Mouse (Mus musculus) lung, postnatal 0 days (tissue): Measurements from ENCODE around the gene Leo1. TPM values are rescaled to one million over a fixed set of nuclear protein-coding genes. Genes with fewer than 3 reads are reported as not detected.
A peak's percentile ranks its signal among the peaks of the same experiment; 100 is the strongest.

Source experiments
- ATAC-seq: fragments of 200-750 bp; cut with Nextera tagmentation; 2 replicates; pipeline ENCODE4 v1.8.0; 2017; ENCODE audit warnings: moderate library complexity
- DNase-seq: peaks from one replicate; pipeline ENCODE4 v3.0.0-alpha.2; 2016; ENCODE audit warnings: low spot score
- H3K27ac ChIP-seq: fragments of 300-500 bp; sonication (generic); 2 replicates; pipeline ENCODE4 v1.5.1; 2014; ENCODE audit warnings: antibody characterized with exemption, mild to moderate bottlenecking, low read length, mixed read lengths
- H3K27me3 ChIP-seq: fragments of 300-500 bp; sonication (generic); replicated peaks from 2 replicates; pipeline ENCODE4 v1.6.1; 2014; ENCODE audit warnings: low read length, mixed read lengths; ENCODE audit not compliant: insufficient read depth
- H3K36me3 ChIP-seq: fragments of 300-500 bp; sonication (generic); 2 replicates; pipeline ENCODE4 v1.6.1; 2014; ENCODE audit warnings: low read length, mixed read lengths; ENCODE audit not compliant: insufficient read depth
- H3K4me1 ChIP-seq: fragments of 300-500 bp; sonication (generic); 2 replicates; pipeline ENCODE4 v1.6.1; 2014; ENCODE audit warnings: antibody characterized with exemption, low read depth, low read length, mixed read lengths; ENCODE audit not compliant: insufficient read depth
- H3K4me2 ChIP-seq: fragments of 300-500 bp; sonication (generic); replicated peaks from 2 replicates; pipeline ENCODE4 v1.6.1; 2014; ENCODE audit warnings: low read depth, mild to moderate bottlenecking, low read length, moderate library complexity, mixed read lengths
- H3K4me3 ChIP-seq: fragments of 300-500 bp; sonication (generic); 2 replicates; pipeline ENCODE4 v1.5.1; 2014; ENCODE audit warnings: low read depth, low read length
- H3K9ac ChIP-seq: fragments of 300-500 bp; sonication (generic); replicated peaks from 2 replicates; pipeline ENCODE4 v1.6.1; 2014; ENCODE audit warnings: low read depth, mild to moderate bottlenecking
- H3K9me3 ChIP-seq: fragments of 300-500 bp; sonication (generic); 2 replicates; pipeline ENCODE4 v1.6.1; 2016; ENCODE audit warnings: low read length, mixed read lengths
- CTCF ChIP-seq: IDR thresholded peaks from 2 replicates; pipeline ENCODE4 v1.5.1; 2016; ENCODE audit warnings: antibody characterized with exemption, mild to moderate bottlenecking
- EP300 ChIP-seq: IDR thresholded peaks from 2 replicates; pipeline ENCODE4 v1.6.1; 2016; ENCODE audit warnings: antibody characterized with exemption, mild to moderate bottlenecking, control low read depth
- WGBS: fragments of 180-500 bp; shearing (Covaris S2); extraction: QIAGEN DNeasy Blood & Tissue Kit; methylation state at CpG from one replicate; pipeline ENCODE4 v1.1.7; 2014; 5-methylcytosine and 5-hydroxymethylcytosine counted together
- polyA plus RNA-seq: library from polyadenylated mRNA; unstranded; fragments of >200 nt; fragmentation: Nextera tagmentation; extraction: Ambion mirVana; gene quantifications from 2 replicates; pipeline ENCODE4 v1.2.1, GENCODE M21; 2015

The Leo1 gene
- polyA plus RNA-seq, 1 experiment from 2014 or later = 17.0 TPM

GRCm38 (mm10) chr9:75403520-75403919 is 37.8 kb upstream of the Leo1 start:
- H3K9ac ChIP-seq = no peak overlapping the region
- no peak for ATAC-seq

GRCm38 (mm10) chr9:75406121-75406520 is 35.2 kb upstream of the Leo1 start:
- Histone ChIP-seq H3K27me3 (no peaks in the 10 kb centered on the region), H3K9me3 (no peaks in the 10 kb centered on the region), H3K4me2 (no peak overlapping the region), H3K36me3 (no peaks in the 10 kb centered on the region), H3K4me3 (no peak overlapping the region), H3K27ac (no peak overlapping the region; the same call in 1 of the 2 replicates), H3K4me1 (peaks cover 19% of the 10 kb centered on the region), H3K9ac (no peak overlapping the region)
- no peak for TF ChIP-seq CTCF
- TF ChIP-seq EP300 = no peak
- DNase-seq (no peak), ATAC-seq (no peak)
- 76% methylated on average over 2 of the region's 2 CpGs for WGBS

More at GRCm38 (mm10) chr9:75403520-75403919, 37.8 kb upstream of the Leo1 start:
- Histone ChIP-seq H3K9me3 (no peaks in the 10 kb centered on the region), H3K4me1 (peaks cover 8% of the 10 kb centered on the region), H3K27ac (no peak overlapping the region), H3K36me3 (no peaks in the 10 kb centered on the region), H3K4me2 (no peak overlapping the region), H3K27me3 (no peaks in the 10 kb centered on the region), H3K4me3 (no peak overlapping the region)
- 54% methylated on average over 3 of the region's 3 CpGs for WGBS
- TF ChIP-seq EP300 (no peak), CTCF (no peak)
- no peak for DNase-seq

GRCm38 (mm10) chr9:75407803-75408202 is 33.5 kb upstream of the Leo1 start:
- H3K9ac ChIP-seq = no peak overlapping the region
- peaks cover 17% of the 10 kb centered on the region for H3K4me1 ChIP-seq
- WGBS = 11% methylated on average over 10 of the region's 10 CpGs
- no peaks in the 10 kb centered on the region for H3K27me3 ChIP-seq
- ATAC-seq (no peak), DNase-seq (peak; percentile 73)
- H3K4me2 ChIP-seq = peak overlapping the region; percentile 77; the same call in 1 of the 2 replicates
- peak overlapping the region; percentile 38 for H3K27ac ChIP-seq
- 0 out of 2 replicates have a peak overlapping the region, but pooled peaks have one; percentile 72 for H3K4me3 ChIP-seq
- TF ChIP-seq EP300 = no peak
- TF ChIP-seq CTCF = no peak
- no peaks in the 10 kb centered on the region for H3K36me3 ChIP-seq
- no peaks in the 10 kb centered on the region for H3K9me3 ChIP-seq

- ATAC-seq = no peak
- 4% methylated on average over 11 of the region's 11 CpGs for WGBS
- peak; percentile 27 for DNase-seq
Observed at GRCm38 (mm10) chr9:75408204-75408826, 33.0 kb upstream of the Leo1 start.

GRCm38 (mm10) chr9:75409031-75409851 is 32.1 kb upstream of the Leo1 start:
- DNase-seq (peak; percentile 88), ATAC-seq (peak; percentile 82)
- Histone ChIP-seq H3K4me3 (peak overlapping the region; percentile 72), H3K4me2 (peak overlapping the region; percentile 77), H3K27ac (peak overlapping the region; percentile 99), H3K27me3 (no peaks in the 10 kb centered on the region), H3K9me3 (no peaks in the 10 kb centered on the region), H3K9ac (peak overlapping the region; percentile 88), H3K4me1 (peaks cover 16% of the 10 kb centered on the region), H3K36me3 (no peaks in the 10 kb centered on the region)
- under 1% methylated on average over 45 of the region's 90 CpGs for WGBS
- TF ChIP-seq EP300 (no peak), CTCF (no peak)

More at GRCm38 (mm10) chr9:75408204-75408826, 33.0 kb upstream of the Leo1 start:
- Histone ChIP-seq H3K4me1 (peaks cover 17% of the 10 kb centered on the region), H3K4me3 (peak overlapping the region; percentile 72), H3K9ac (peak overlapping the region; percentile 88), H3K4me2 (peak overlapping the region; percentile 77), H3K36me3 (no peaks in the 10 kb centered on the region), H3K27me3 (no peaks in the 10 kb centered on the region), H3K27ac (peak overlapping the region; percentile 99), H3K9me3 (no peaks in the 10 kb centered on the region)
- no peak for TF ChIP-seq EP300
- TF ChIP-seq CTCF = no peak

- H3K4me2 ChIP-seq = peak within 1 kb of the TSS; percentile 77
- peaks cover 13% of the 10 kb centered on the region for H3K4me1 ChIP-seq
- H3K4me3 ChIP-seq = peak within 1 kb of the TSS; percentile 72
- peak within 1 kb of the TSS; percentile 99 for H3K27ac ChIP-seq
- WGBS = 1% methylated on average over 42 of the region's 58 CpGs
- ATAC-seq (peak; percentile 94), DNase-seq (peak; percentile 97)
- peak within 1 kb of the TSS; percentile 88 for H3K9ac ChIP-seq
- no peaks in the 10 kb centered on the region for H3K27me3 ChIP-seq
- H3K9me3 ChIP-seq = no peaks in the 10 kb centered on the region
- TF ChIP-seq EP300 (no peak), CTCF (peak; percentile 33; the same call in 1 of the 2 replicates)
- H3K36me3 ChIP-seq = no peaks in the 10 kb centered on the region
Observed at GRCm38 (mm10) chr9:75409852-75410378, 31.4 kb upstream of the Leo1 start, which contains the start of gene Mapk6. Mapk6 (minus strand) TSS chr9:75410005.
